Mouse (Mus musculus) cortical plate, adult 2 months (tissue): ENCODE data around the gene Gabpb1.
A peak's percentile ranks its signal among the peaks of the same experiment; 100 is the strongest.

Experiments used
- CTCF ChIP-seq: fragments of 200-500 bp; IDR thresholded peaks from 2 replicates; pipeline ENCODE4 v1.5.1; 2011; ENCODE audit warnings: mild to moderate bottlenecking, control low read depth, low read length; ENCODE audit not compliant: insufficient read depth; ENCODE audit errors: extremely low read depth
- POLR2A ChIP-seq: fragments of 200-500 bp; IDR thresholded peaks from 2 replicates; pipeline ENCODE4 v1.6.1; 2011; ENCODE audit warnings: mild to moderate bottlenecking, low read length, control low read depth; ENCODE audit not compliant: insufficient read depth; ENCODE audit errors: extremely low read depth

DNA sequence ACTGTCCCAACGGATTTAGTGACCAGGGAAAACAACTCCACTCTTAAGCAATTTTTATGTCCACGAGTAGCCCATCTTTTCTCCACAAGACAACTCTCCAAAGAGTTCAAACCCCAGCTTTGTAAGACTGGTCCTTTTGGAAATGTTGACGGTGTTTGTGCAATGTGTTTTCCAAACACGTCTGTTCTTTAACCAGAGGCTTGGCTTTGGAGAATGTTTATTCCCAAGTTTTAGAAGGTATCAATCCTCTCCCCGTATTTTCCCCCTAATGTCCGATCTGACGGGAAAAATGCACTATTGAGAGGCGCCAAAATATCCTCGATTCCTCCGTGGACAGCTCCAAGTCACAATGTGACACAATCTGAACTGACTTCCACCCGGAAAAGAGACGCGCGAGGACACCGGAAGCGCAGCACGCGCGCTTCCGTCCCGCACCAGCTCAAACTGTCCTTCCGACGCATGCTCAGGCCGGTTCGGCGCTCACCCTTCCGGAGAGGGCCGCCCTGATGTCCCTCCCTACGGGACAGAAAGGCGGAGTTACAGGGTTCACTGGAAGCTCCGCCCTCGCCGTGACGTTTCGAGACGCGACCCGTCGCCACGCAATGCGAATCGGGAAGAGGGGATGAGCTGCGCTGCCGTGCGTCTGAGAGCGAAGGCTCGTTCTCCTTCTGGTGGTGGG is 30.8 kb upstream of the Gabpb1 start, which contains the start of gene Usp8:
- TF ChIP-seq CTCF (no peak), POLR2A (peak; percentile 99)
